Mouse (Mus musculus) kidney, adult 2 months (tissue): Measurements from ENCODE around the gene Mrps18a. TPM values are rescaled to one million over a fixed set of nuclear protein-coding genes. Genes with fewer than 3 reads are reported as not detected.
A peak's percentile ranks its signal among the peaks of the same experiment; 100 is the strongest.

Experiments
- DNase-seq: peaks from one replicate; pipeline ENCODE4 v3.0.0; 2021
- H3K27ac ChIP-seq: fragments of 200-500 bp; 2 replicates; pipeline ENCODE4 v1.5.1; 2012; ENCODE audit warnings: low read depth, low read length, control low read depth, inconsistent platforms; ENCODE audit not compliant: insufficient read depth
- H3K27me3 ChIP-seq: fragments of 200-500 bp; replicated peaks from 2 replicates; pipeline ENCODE4 v1.6.1; 2012; ENCODE audit warnings: mild to moderate bottlenecking, moderate library complexity, low read length, inconsistent platforms; ENCODE audit not compliant: control insufficient read depth, insufficient read depth
- H3K36me3 ChIP-seq: fragments of 200-500 bp; 2 replicates; pipeline ENCODE4 v1.6.1; 2012; ENCODE audit warnings: mild to moderate bottlenecking, moderate library complexity, low read length, inconsistent platforms; ENCODE audit not compliant: control insufficient read depth, insufficient read depth
- H3K4me1 ChIP-seq: fragments of 200-500 bp; 2 replicates; pipeline ENCODE4 v1.6.1; 2011; ENCODE audit warnings: low read length; ENCODE audit not compliant: control insufficient read depth, insufficient read depth
- H3K4me3 ChIP-seq: fragments of 200-500 bp; 2 replicates; pipeline ENCODE4 v1.5.1; 2011; ENCODE audit warnings: mild to moderate bottlenecking, low read depth, low read length, control low read depth; ENCODE audit not compliant: insufficient read depth
- CTCF ChIP-seq: fragments of 200-500 bp; conservative IDR thresholded peaks from 2 replicates; pipeline ENCODE4 v1.5.1; 2011; ENCODE audit warnings: low read depth, mild to moderate bottlenecking, control low read depth, low read length, moderate library complexity, mixed read lengths; ENCODE audit not compliant: insufficient read depth, insufficient read length
- POLR2A ChIP-seq: fragments of 200-500 bp; IDR thresholded peaks from one replicate; pipeline ENCODE4 v1.6.1; 2011; ENCODE audit warnings: low read depth, low read length, control low read depth
- WGBS: fragments of 180-500 bp; shearing (Covaris S2); methylation state at CpG from one replicate; pipeline ENCODE4 v1.1.7; 2018; 5-methylcytosine and 5-hydroxymethylcytosine counted together
- polyA plus RNA-seq: library from polyadenylated mRNA; depleted of rRNA; stranded (reverse); fragments of >200 nt; gene quantifications from 2 replicates; pipeline ENCODE4 v1.2.3, GENCODE M21; 2012

The Mrps18a gene
- polyA plus RNA-seq, 1 experiment: 120 TPM

- Histone ChIP-seq H3K4me3 (no peak overlapping the region), H3K27me3 (no peaks in the 10 kb centered on the region), H3K4me1 (no peaks in the 10 kb centered on the region), H3K27ac (no peak overlapping the region), H3K36me3 (no peaks in the 10 kb centered on the region; the same call in 1 of the 2 replicates)
- DNase-seq: peak; percentile 13
- TF ChIP-seq CTCF (no peak), POLR2A (no peak)
- 45% methylated on average over 13 of the region's 13 CpGs for WGBS
These were observed 7.0 kb downstream of the Mrps18a start for GRCm38 (mm10) chr17:46117623-46118422.

- TF ChIP-seq POLR2A: no peak
- TF ChIP-seq CTCF: no peak
- no peak overlapping the region for H3K4me3 ChIP-seq
- H3K27me3 ChIP-seq: no peaks in the 10 kb centered on the region
- WGBS: 61% methylated on average over 4 of the region's 4 CpGs
- H3K4me1 ChIP-seq: no peaks in the 10 kb centered on the region
- no peak for DNase-seq
- H3K36me3 ChIP-seq: no peaks in the 10 kb centered on the region; the same call in 1 of the 2 replicates
- H3K27ac ChIP-seq: no peak overlapping the region
These were observed 7.7 kb downstream of the Mrps18a start for GRCm38 (mm10) chr17:46118423-46118850.

- TF ChIP-seq POLR2A: no peak
- no peak for TF ChIP-seq CTCF
- Histone ChIP-seq H3K27me3 (no peaks in the 10 kb centered on the region), H3K4me3 (no peak overlapping the region), H3K36me3 (no peaks in the 10 kb centered on the region; the same call in 1 of the 2 replicates), H3K27ac (no peak overlapping the region), H3K4me1 (no peaks in the 10 kb centered on the region)
- WGBS: 87% methylated on average over 10 of the region's 10 CpGs
- DNase-seq: no peak
These were observed 8.9 kb downstream of the Mrps18a start for GRCm38 (mm10) chr17:46119641-46120040.

- 94% methylated on average over 4 of the region's 4 CpGs for WGBS
- Histone ChIP-seq H3K27me3 (no peaks in the 10 kb centered on the region), H3K4me3 (no peak overlapping the region), H3K4me1 (no peaks in the 10 kb centered on the region), H3K36me3 (no peaks in the 10 kb centered on the region; the same call in 1 of the 2 replicates), H3K27ac (no peak overlapping the region)
- TF ChIP-seq CTCF: no peak
- TF ChIP-seq POLR2A: no peak
- DNase-seq: no peak
These were observed 12.0 kb downstream of the Mrps18a start for GRCm38 (mm10) chr17:46122791-46123190.

- no peaks in the 10 kb centered on the region; the same call in 1 of the 2 replicates for H3K36me3 ChIP-seq
- H3K4me1 ChIP-seq: no peaks in the 10 kb centered on the region
- no peak overlapping the region for H3K4me3 ChIP-seq
- no peak overlapping the region for H3K27ac ChIP-seq
- 90% methylated on average over 4 of the region's 4 CpGs for WGBS
- DNase-seq: no peak
- TF ChIP-seq POLR2A (no peak), CTCF (no peak)
- H3K27me3 ChIP-seq: no peaks in the 10 kb centered on the region
These were observed 12.5 kb downstream of the Mrps18a start for GRCm38 (mm10) chr17:46123285-46123684.

- Histone ChIP-seq H3K4me3 (no peak overlapping the region), H3K27ac (no peak overlapping the region), H3K4me1 (no peaks in the 10 kb centered on the region), H3K27me3 (no peaks in the 10 kb centered on the region), H3K36me3 (no peaks in the 10 kb centered on the region; the same call in 1 of the 2 replicates)
- TF ChIP-seq POLR2A (no peak), CTCF (no peak; the same call in 1 of the 2 replicates)
- 82% methylated on average over 12 of the region's 12 CpGs for WGBS
- no peak for DNase-seq
These were observed 13.3 kb downstream of the Mrps18a start for GRCm38 (mm10) chr17:46123953-46124700.

- peak; percentile 27 for DNase-seq
- TF ChIP-seq CTCF (no peak), POLR2A (no peak)
- no peak overlapping the region for H3K4me3 ChIP-seq
- WGBS: 56% methylated on average over 6 of the region's 6 CpGs
- no peak overlapping the region for H3K27ac ChIP-seq
- H3K4me1 ChIP-seq: no peaks in the 10 kb centered on the region
- no peaks in the 10 kb centered on the region; the same call in 1 of the 2 replicates for H3K36me3 ChIP-seq
- no peaks in the 10 kb centered on the region for H3K27me3 ChIP-seq
These were observed 15.8 kb downstream of the Mrps18a start for GRCm38 (mm10) chr17:46126608-46127007.
